Mouse (Mus musculus): Measurements from ENCODE around the gene AC134908.4. TPM values are rescaled to one million over a fixed set of nuclear protein-coding genes. Genes with fewer than 3 reads are reported as not detected.
"Not testable (repeated sequence)": the region's sequence is repeated elsewhere in the genome, so short reads cannot be mapped to it uniquely, and the experiment has no call there.

Gene AC134908.4
- polyA plus RNA-seq, 1 experiment from 2014 or later = not detected

DNA sequence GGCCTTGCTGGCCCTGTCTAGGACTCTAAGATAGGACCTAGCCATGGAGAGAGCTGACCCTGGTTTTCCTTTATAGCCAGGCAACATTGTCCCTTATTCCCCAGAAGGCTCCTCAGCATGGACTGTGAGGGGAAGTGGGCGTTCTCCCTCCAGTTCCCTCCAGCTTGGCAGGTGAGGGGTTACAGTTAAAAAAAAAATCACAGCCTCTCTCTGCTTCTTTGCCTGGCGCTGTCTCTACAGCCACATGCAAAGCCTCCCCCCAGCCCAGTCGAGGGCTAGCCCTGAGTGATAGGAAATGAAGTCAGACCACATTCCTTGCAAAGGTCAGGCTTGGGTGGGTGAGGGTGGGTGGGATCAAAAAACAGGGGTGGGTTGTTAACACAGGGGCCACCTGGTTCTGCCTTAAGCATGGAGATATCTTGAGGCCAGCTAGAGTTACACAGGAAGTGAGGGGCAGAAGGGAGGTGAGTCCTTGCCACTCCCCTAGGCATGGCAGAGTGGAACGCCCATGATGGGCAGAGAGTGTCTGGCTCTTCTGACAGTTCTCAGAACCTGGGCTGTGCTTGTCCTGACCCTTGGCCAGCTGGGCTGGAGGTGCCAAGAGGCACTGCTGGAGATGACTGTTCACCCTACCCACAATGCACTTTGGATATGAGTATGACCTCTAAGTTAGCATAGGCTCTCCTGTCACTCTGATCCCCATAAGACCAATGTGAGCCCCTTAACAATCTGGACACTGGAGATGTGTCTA is 39.7 kb downstream of the AC134908.4 start:
- Histone ChIP-seq H3K27me3 (peaks cover 14% of the 10 kb centered on the region; the same call in 1 of the 2 replicates), H3K9ac (no peak overlapping the region), H3K36me3 (replicated peaks) (no peaks in the 10 kb centered on the region), H3K4me1 (0 out of 2 replicates have a peak, but pooled peaks cover 5% of the 10 kb centered on the region), H3K9me3 (no peaks in the 10 kb centered on the region), H3K27ac (no peak overlapping the region), H3K4me2 (no peak overlapping the region), H3K4me3 (replicated peaks) (no peak overlapping the region)
- ATAC-seq (ENCODE audit: low FRiP score) = no peak
- 68% methylated on average over 4 of the region's 4 CpGs for WGBS

DNA sequence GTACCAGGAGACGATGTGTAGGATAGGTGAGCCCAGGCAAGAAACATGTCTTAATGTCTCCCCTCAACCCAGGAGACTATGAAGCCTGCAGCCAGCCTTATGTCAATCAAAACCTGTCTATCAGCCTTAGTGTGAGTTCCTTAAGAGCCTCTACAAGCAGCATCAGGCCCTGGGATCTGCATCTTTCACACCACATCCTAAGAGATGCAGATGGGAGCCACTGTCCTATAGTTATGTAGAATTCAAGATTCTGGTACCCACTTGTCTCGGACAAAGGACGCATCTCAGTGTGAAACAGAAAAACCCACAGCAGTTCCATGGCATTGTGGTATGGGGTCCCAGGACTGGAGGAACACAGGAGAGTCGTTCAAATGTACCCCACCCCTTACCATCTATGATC is 40.4 kb downstream of the AC134908.4 start:
- H3K27me3 ChIP-seq = peaks cover 14% of the 10 kb centered on the region; the same call in 1 of the 2 replicates
- H3K27ac ChIP-seq = no peak overlapping the region
- no peak overlapping the region for H3K9ac ChIP-seq
- no peaks in the 10 kb centered on the region for H3K36me3 ChIP-seq (replicated peaks)
- no peaks in the 10 kb centered on the region for H3K9me3 ChIP-seq
- 75% methylated on average over 4 of the region's 4 CpGs for WGBS
- H3K4me3 ChIP-seq (replicated peaks) = no peak overlapping the region
- H3K4me2 ChIP-seq = no peak overlapping the region
- H3K4me1 ChIP-seq = 0 out of 2 replicates have a peak, but pooled peaks cover 5% of the 10 kb centered on the region
- ATAC-seq (ENCODE audit: low FRiP score) = no peak

DNA sequence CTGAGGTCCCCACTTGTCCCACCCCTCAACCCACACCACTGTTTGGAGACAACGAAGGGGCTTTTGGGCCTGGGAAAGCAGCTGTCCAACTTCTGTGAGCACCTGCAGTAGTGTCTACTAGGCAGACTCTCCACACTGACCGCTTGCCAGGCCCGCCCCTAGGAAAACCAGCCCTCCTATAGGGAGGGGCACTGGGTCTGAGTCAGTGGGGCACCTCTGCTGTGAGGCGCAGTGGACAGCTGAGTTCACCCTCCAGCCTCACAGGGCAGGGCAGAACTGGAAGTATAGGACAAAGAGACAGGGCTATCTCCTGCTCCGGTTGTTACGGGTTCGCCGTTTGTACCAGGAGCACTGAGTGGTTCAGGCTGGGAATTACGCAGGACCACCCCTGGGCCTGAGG is 41.2 kb downstream of the AC134908.4 start, which contains the start of gene Msln:
Gene Msln, minus strand, starts transcription at position 138 of the 400 bp plus-strand sequence.
- Histone ChIP-seq H3K27me3 (peaks cover 14% of the 10 kb centered on the region; the same call in 1 of the 2 replicates), H3K9me3 (no peaks in the 10 kb centered on the region), H3K27ac (no peak within 1 kb of the TSS), H3K9ac (no peak within 1 kb of the TSS), H3K4me3 (replicated peaks) (no peak within 1 kb of the TSS), H3K4me1 (0 out of 2 replicates have a peak, but pooled peaks cover 5% of the 10 kb centered on the region), H3K36me3 (replicated peaks) (no peaks in the 10 kb centered on the region), H3K4me2 (no peak within 1 kb of the TSS)
- ATAC-seq (ENCODE audit: low FRiP score) = no peak
- WGBS = 90% methylated on average over 9 of the region's 9 CpGs

DNA sequence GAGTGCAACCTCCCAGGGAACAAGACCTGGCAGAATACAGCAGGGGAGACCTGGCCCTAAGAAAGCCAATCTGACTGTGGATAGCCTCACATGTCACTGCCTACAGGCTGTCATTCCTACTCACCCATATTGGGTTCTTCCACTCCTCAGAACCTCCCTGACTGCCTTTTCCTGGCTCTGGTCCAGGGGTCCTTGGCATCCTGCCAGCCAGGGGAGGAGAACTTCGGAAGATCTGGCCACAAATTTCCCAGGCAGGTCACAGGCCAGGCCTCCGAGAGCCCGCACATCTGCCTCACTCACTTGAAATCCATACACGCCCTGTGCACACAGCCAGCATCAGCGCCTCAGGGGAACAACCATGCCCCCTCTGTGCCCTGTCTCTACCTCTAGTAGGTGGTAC is 44.0 kb downstream of the AC134908.4 start:
- Histone ChIP-seq H3K27ac (no peak overlapping the region), H3K4me3 (replicated peaks) (no peak overlapping the region), H3K9ac (no peak overlapping the region), H3K4me2 (no peak overlapping the region), H3K36me3 (replicated peaks) (no peaks in the 10 kb centered on the region), H3K9me3 (no peaks in the 10 kb centered on the region), H3K4me1 (0 out of 2 replicates have a peak, but pooled peaks cover 5% of the 10 kb centered on the region), H3K27me3 (peaks cover 5% of the 10 kb centered on the region; the same call in 1 of the 2 replicates)
- ATAC-seq (ENCODE audit: low FRiP score) = no peak
- 79% methylated on average over 5 of the region's 5 CpGs for WGBS

DNA sequence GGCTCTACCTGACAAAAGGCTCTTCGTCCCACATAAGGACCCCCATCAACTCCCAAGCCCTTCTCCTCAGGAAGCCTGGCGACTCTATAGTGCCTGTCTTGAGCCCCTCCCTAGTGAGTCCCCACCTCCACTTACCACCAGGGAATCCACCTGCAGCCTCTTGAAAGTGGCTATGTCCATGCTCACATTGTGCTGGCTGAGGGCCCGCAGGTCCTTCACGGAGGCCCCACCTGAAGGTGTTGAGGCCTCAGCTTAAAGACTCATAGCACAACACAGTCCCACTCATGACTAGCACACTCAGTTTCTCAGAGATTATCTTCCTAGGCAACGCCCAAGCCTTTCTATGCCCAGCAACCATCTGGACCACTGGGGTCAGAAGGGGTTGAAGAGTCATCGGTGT is 46.1 kb downstream of the AC134908.4 start:
- Histone ChIP-seq H3K27me3 (no peaks in the 10 kb centered on the region), H3K27ac (no peak overlapping the region), H3K9ac (no peak overlapping the region), H3K4me2 (no peak overlapping the region), H3K9me3 (no peaks in the 10 kb centered on the region), H3K4me3 (replicated peaks) (no peak overlapping the region), H3K36me3 (replicated peaks) (no peaks in the 10 kb centered on the region), H3K4me1 (0 out of 2 replicates have a peak, but pooled peaks cover 5% of the 10 kb centered on the region)
- 82% methylated on average over 6 of the region's 6 CpGs for WGBS
- no peak for ATAC-seq (ENCODE audit: low FRiP score)

DNA sequence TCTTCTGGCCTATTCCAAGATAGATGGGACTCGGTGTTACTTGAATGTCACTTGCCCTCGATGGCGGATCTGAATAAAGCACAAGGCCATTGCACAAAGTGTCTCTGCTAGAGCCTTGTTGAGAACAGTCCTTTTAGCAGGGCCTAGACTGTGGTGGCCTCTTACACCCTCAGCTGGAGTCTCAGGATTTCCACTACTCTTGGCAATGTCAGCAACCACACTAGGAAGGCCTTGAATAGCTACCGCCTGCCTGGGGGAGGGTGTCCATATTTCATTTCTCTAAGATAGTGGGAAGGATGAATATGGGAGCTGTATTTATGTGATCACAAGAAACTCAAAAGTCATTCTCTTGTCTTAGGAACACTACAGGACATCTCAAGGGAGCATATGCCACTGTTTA is 47.2 kb downstream of the AC134908.4 start:
- Histone ChIP-seq H3K4me3 (replicated peaks) (no peak overlapping the region), H3K27ac (no peak overlapping the region), H3K9ac (no peak overlapping the region), H3K27me3 (0 out of 2 replicates have a peak, but pooled peaks cover 3% of the 10 kb centered on the region), H3K4me1 (0 out of 2 replicates have a peak, but pooled peaks cover 5% of the 10 kb centered on the region), H3K4me2 (no peak overlapping the region), H3K36me3 (replicated peaks) (no peaks in the 10 kb centered on the region), H3K9me3 (no peaks in the 10 kb centered on the region)
- ATAC-seq (ENCODE audit: low FRiP score) = no peak
- 94% methylated on average over 4 of the region's 4 CpGs for WGBS

DNA sequence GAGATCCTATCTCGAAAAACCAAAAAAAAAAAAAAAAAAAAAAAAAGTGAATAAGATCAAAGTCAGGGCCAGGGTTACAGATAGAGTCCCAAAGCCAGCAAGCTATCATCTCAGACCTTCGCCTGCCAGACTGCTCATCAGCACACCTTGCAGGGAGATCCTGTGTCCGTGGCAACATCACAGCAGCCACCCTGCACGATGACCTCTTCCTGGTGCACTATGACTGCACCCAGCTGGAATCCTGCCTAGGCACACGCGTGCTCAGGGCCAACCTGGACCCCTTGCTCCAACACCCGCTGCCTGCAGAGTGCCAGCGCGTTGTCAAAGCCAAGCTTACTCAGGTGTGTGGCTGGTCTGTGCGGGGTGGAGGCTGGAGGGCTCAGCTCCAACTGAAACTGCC is 51.1 kb downstream of the AC134908.4 start:
- Histone ChIP-seq H3K9me3 (no peaks in the 10 kb centered on the region), H3K27ac (no peak overlapping the region), H3K4me3 (replicated peaks) (no peak overlapping the region), H3K4me1 (no peaks in the 10 kb centered on the region), H3K4me2 (no peak overlapping the region), H3K27me3 (peaks cover 4% of the 10 kb centered on the region; the same call in 1 of the 2 replicates), H3K9ac (no peak overlapping the region), H3K36me3 (replicated peaks) (no peaks in the 10 kb centered on the region)
- 84% methylated on average over 10 of the region's 10 CpGs for WGBS
- no peak for ATAC-seq (ENCODE audit: low FRiP score)

DNA sequence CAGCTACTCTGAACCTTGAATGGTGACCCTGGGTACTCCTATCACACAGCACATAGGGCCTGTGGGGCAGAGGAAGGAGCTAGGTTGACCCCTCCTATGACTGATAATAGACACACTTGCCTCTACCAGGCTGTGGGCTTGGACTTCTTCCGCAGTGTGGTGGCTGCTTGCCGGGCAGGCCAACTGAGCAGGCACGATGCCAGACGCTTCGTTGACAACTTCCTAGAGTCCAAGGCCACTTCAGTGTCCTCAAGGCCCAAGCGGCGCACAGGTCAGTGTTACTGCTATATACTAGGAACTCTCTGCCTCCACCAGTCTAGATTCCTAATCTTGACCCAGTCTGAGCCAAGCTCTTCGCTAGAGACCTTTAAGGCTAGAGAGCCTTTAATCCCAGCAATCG is 51.6 kb downstream of the AC134908.4 start:
- H3K4me1 ChIP-seq = no peaks in the 10 kb centered on the region
- ATAC-seq (ENCODE audit: low FRiP score) = no peak
- no peaks in the 10 kb centered on the region for H3K9me3 ChIP-seq
- peaks cover 6% of the 10 kb centered on the region; the same call in 1 of the 2 replicates for H3K27me3 ChIP-seq
- no peak overlapping the region for H3K27ac ChIP-seq
- H3K36me3 ChIP-seq (replicated peaks) = no peaks in the 10 kb centered on the region
- H3K4me3 ChIP-seq (replicated peaks) = no peak overlapping the region
- 96% methylated on average over 9 of the region's 9 CpGs for WGBS
- no peak overlapping the region for H3K9ac ChIP-seq
- no peak overlapping the region for H3K4me2 ChIP-seq

DNA sequence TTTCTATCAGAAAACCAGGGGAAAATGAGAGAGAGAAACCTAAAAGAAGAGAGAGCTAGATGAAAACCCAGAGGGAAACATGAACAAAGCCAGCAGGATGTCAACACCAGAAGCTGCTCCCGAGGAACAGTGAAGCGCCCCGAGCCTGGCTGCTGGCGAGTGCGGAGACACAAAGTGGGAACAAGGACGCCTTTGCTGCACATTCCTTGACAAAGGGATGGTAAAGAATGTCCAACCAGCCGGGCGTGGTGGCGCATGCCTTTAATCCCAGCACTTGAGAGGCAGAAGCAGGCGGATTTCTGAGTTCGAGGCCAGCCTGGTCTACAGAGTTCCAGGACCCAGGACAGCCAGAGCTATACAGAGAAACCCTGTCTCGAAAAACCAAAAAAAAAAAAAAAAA is 54.0 kb downstream of the AC134908.4 start:
- 73% methylated on average over 12 of the region's 12 CpGs for WGBS
- H3K4me2 ChIP-seq = not testable (repeated sequence)

More for the DNA sequence above, 54.0 kb downstream of the AC134908.4 start:
- H3K9me3 ChIP-seq; H3K9ac ChIP-seq; ATAC-seq (ENCODE audit: low FRiP score); H3K4me1 ChIP-seq; H3K36me3 ChIP-seq (replicated peaks); H3K27ac ChIP-seq; H3K4me3 ChIP-seq (replicated peaks); H3K27me3 ChIP-seq: not testable (repeated sequence)

Small RNA genes within 50 kb of the gene (microRNA-seq; reads per million reads assigned to microRNA genes)
- gene Gm25083 = not detected
- gene Mir3082 = not detected
- 0.73 reads per million for gene Mir6966

Other genes with a start within 250 kb of the AC134908.4 start
- 10.3 and 15.1 TPM in 2 replicates for gene Sox8, start 225.0 kb downstream of the AC134908.4 start, polyA plus RNA-seq (2016; fragmentation: Nextera tagmentation; extraction: Ambion mirVana)
- 17.8 and 21.0 TPM in 2 replicates for gene Lmf1, start 216.6 kb downstream of the AC134908.4 start, polyA plus RNA-seq (2016; fragmentation: Nextera tagmentation; extraction: Ambion mirVana)
- 1.7 and 1.9 TPM in 2 replicates for gene Gng13, start 78.5 kb downstream of the AC134908.4 start, polyA plus RNA-seq (2016; fragmentation: Nextera tagmentation; extraction: Ambion mirVana)
- 39.6 and 41.8 TPM in 2 replicates for gene Chtf18, start 68.2 kb downstream of the AC134908.4 start, polyA plus RNA-seq (2016; fragmentation: Nextera tagmentation; extraction: Ambion mirVana)
- 18.0 and 19.6 TPM in 2 replicates for gene Rpusd1, start 68.0 kb downstream of the AC134908.4 start, polyA plus RNA-seq (2016; fragmentation: Nextera tagmentation; extraction: Ambion mirVana)
- 0.18 TPM in 1 of 2 replicates, not detected in the other for gene Mslnl, start 59.6 kb downstream of the AC134908.4 start, polyA plus RNA-seq (2016; fragmentation: Nextera tagmentation; extraction: Ambion mirVana)
- gene Msln, start 41.3 kb downstream of the AC134908.4 start, polyA plus RNA-seq (2016; fragmentation: Nextera tagmentation; extraction: Ambion mirVana) = 0.28 and 0.50 TPM in 2 replicates
- gene Narfl, start 21.9 kb downstream of the AC134908.4 start, polyA plus RNA-seq (2016; fragmentation: Nextera tagmentation; extraction: Ambion mirVana) = 25.6 and 26.0 TPM in 2 replicates
- 99.1 and 100 TPM in 2 replicates for gene Haghl, start 10.0 kb downstream of the AC134908.4 start, polyA plus RNA-seq (2016; fragmentation: Nextera tagmentation; extraction: Ambion mirVana)
- gene Ccdc78, start 9.1 kb downstream of the AC134908.4 start, polyA plus RNA-seq (2016; fragmentation: Nextera tagmentation; extraction: Ambion mirVana) = 0.32 and 0.69 TPM in 2 replicates
- gene Fam173a, start 2.8 kb downstream of the AC134908.4 start, polyA plus RNA-seq (2016; fragmentation: Nextera tagmentation; extraction: Ambion mirVana) = 76.7 and 80.8 TPM in 2 replicates
- 61.2 and 79.6 TPM in 2 replicates for gene Metrn, start 1.5 kb upstream of the AC134908.4 start, polyA plus RNA-seq (2016; fragmentation: Nextera tagmentation; extraction: Ambion mirVana)
- 21.0 and 23.7 TPM in 2 replicates for gene Fbxl16, start 13.4 kb upstream of the AC134908.4 start, polyA plus RNA-seq (2016; fragmentation: Nextera tagmentation; extraction: Ambion mirVana)
- 27.8 and 28.2 TPM in 2 replicates for gene Wdr24, start 28.0 kb upstream of the AC134908.4 start, polyA plus RNA-seq (2016; fragmentation: Nextera tagmentation; extraction: Ambion mirVana)
- gene Jmjd8, start 33.2 kb upstream of the AC134908.4 start, polyA plus RNA-seq (2016; fragmentation: Nextera tagmentation; extraction: Ambion mirVana) = 65.7 and 69.5 TPM in 2 replicates
- 284 and 288 TPM in 2 replicates for gene Stub1, start 37.7 kb upstream of the AC134908.4 start, polyA plus RNA-seq (2016; fragmentation: Nextera tagmentation; extraction: Ambion mirVana)
- 5.0 and 5.7 TPM in 2 replicates for gene Rhbdl1, start 41.6 kb upstream of the AC134908.4 start, polyA plus RNA-seq (2016; fragmentation: Nextera tagmentation; extraction: Ambion mirVana)
- 2.5 and 3.3 TPM in 2 replicates for gene Gm20683, start 46.1 kb upstream of the AC134908.4 start, polyA plus RNA-seq (2016; fragmentation: Nextera tagmentation; extraction: Ambion mirVana)
- gene Rhot2, start 49.2 kb upstream of the AC134908.4 start, polyA plus RNA-seq (2016; fragmentation: Nextera tagmentation; extraction: Ambion mirVana) = 20.9 and 23.4 TPM in 2 replicates
- gene Wdr90, start 65.8 kb upstream of the AC134908.4 start, polyA plus RNA-seq (2016; fragmentation: Nextera tagmentation; extraction: Ambion mirVana) = 38.2 and 41.1 TPM in 2 replicates
- gene Mcrip2, start 73.1 kb upstream of the AC134908.4 start, polyA plus RNA-seq (2016; fragmentation: Nextera tagmentation; extraction: Ambion mirVana) = 7.7 and 9.8 TPM in 2 replicates
- gene Mettl26, start 79.4 kb upstream of the AC134908.4 start, polyA plus RNA-seq (2016; fragmentation: Nextera tagmentation; extraction: Ambion mirVana) = 51.6 and 55.5 TPM in 2 replicates
- 0.66 and 0.79 TPM in 2 replicates for gene Wfikkn1, start 85.2 kb upstream of the AC134908.4 start, polyA plus RNA-seq (2016; fragmentation: Nextera tagmentation; extraction: Ambion mirVana)
- gene Rab40c, start 124.1 kb upstream of the AC134908.4 start, polyA plus RNA-seq (2016; fragmentation: Nextera tagmentation; extraction: Ambion mirVana) = 35.1 and 36.5 TPM in 2 replicates
- 51.4 and 53.0 TPM in 2 replicates for gene Pigq, start 149.3 kb upstream of the AC134908.4 start, polyA plus RNA-seq (2016; fragmentation: Nextera tagmentation; extraction: Ambion mirVana)
- 0.09 and 0.72 TPM in 2 replicates for gene Nhlrc4, start 149.3 kb upstream of the AC134908.4 start, polyA plus RNA-seq (2016; fragmentation: Nextera tagmentation; extraction: Ambion mirVana)
- gene A930017K11Rik, start 156.9 kb upstream of the AC134908.4 start, polyA plus RNA-seq (2016; fragmentation: Nextera tagmentation; extraction: Ambion mirVana) = 0.08 and 0.13 TPM in 2 replicates
- 30.6 and 31.7 TPM in 2 replicates for gene Capn15, start 190.1 kb upstream of the AC134908.4 start, polyA plus RNA-seq (2016; fragmentation: Nextera tagmentation; extraction: Ambion mirVana)

Data from forebrain, embryonic 12.5 days (tissue).